Mouse (Mus musculus) forelimb bud, embryonic 11.5 days (tissue): Measurements from ENCODE around the gene S1pr4.

Experiments used
- DNase-seq: peaks from one replicate; pipeline ENCODE4 v3.0.0-alpha.2; 2012; ENCODE audit warnings: low read depth, low spot score

Gene S1pr4

GRCm38 (mm10) chr10:81466066-81466465 lies 33.9 kb downstream of the S1pr4 start:
- DNase-seq: no peak

- DNase-seq: no peak
Observed at GRCm38 (mm10) chr10:81465265-81465645, 34.7 kb downstream of the S1pr4 start.

GRCm38 (mm10) chr10:81464405-81465264 lies 35.3 kb downstream of the S1pr4 start:
- peak; percentile 24 for DNase-seq

GRCm38 (mm10) chr10:81463531-81463930 lies 36.4 kb downstream of the S1pr4 start:
- DNase-seq: no peak

GRCm38 (mm10) chr10:81462917-81463316 lies 37.0 kb downstream of the S1pr4 start:
- DNase-seq: no peak

GRCm38 (mm10) chr10:81462415-81462804 lies 37.5 kb downstream of the S1pr4 start:
- no peak for DNase-seq

- no peak for DNase-seq
Observed at GRCm38 (mm10) chr10:81461673-81462414, 38.1 kb downstream of the S1pr4 start.

- DNase-seq: no peak
Observed at GRCm38 (mm10) chr10:81460951-81461350, 39.0 kb downstream of the S1pr4 start.

GRCm38 (mm10) chr10:81460471-81460870 lies 39.5 kb downstream of the S1pr4 start:
- no peak for DNase-seq

GRCm38 (mm10) chr10:81459399-81459798 lies 40.5 kb downstream of the S1pr4 start:
- DNase-seq: no peak

GRCm38 (mm10) chr10:81458267-81458666 lies 41.7 kb downstream of the S1pr4 start:
- DNase-seq: no peak

GRCm38 (mm10) chr10:81457624-81458023 lies 42.3 kb downstream of the S1pr4 start:
- no peak for DNase-seq

GRCm38 (mm10) chr10:81456983-81457563 lies 42.9 kb downstream of the S1pr4 start:
- DNase-seq: no peak

- no peak for DNase-seq
Observed at GRCm38 (mm10) chr10:81455181-81455895, 44.6 kb downstream of the S1pr4 start, which contains the start of gene Nfic. Nfic (minus strand) TSS chr10:81455635.

- no peak for DNase-seq
Observed at GRCm38 (mm10) chr10:81454106-81454505, 45.8 kb downstream of the S1pr4 start.

- DNase-seq: no peak
Observed at GRCm38 (mm10) chr10:81452947-81453288, 47.0 kb downstream of the S1pr4 start.

- DNase-seq: no peak
Observed at GRCm38 (mm10) chr10:81452237-81452946, 47.5 kb downstream of the S1pr4 start.

GRCm38 (mm10) chr10:81451365-81451745 lies 48.6 kb downstream of the S1pr4 start:
- no peak for DNase-seq

- DNase-seq: no peak
Observed at GRCm38 (mm10) chr10:81450641-81451364, 49.1 kb downstream of the S1pr4 start.

GRCm38 (mm10) chr10:81450140-81450539 lies 49.8 kb downstream of the S1pr4 start:
- DNase-seq: peak; percentile 90
